Mouse (Mus musculus): ENCODE data around the gene Cyba.
A peak's percentile ranks its signal among the peaks of the same experiment; 100 is the strongest.

Gene Cyba

GRCm38 (mm10) chr8:122432443-122433268 is at the start of gene Cyba:
TSS of gene Cyba (minus strand) at chr8:122432930.
- DNase-seq: peak; percentile 84 to 88

- DNase-seq: no peak
Measured at GRCm38 (mm10) chr8:122482448-122482847, 49.7 kb upstream of the Cyba start.

- DNase-seq: peak; percentile 83 to 93
Measured at GRCm38 (mm10) chr8:122475580-122476320, 43.0 kb upstream of the Cyba start, which contains the start of the genes Rnf166 and Ctu2. TSS of gene Rnf166 (minus strand) at chr8:122476064. TSS of gene Ctu2 (plus strand) at chr8:122476143.

- DNase-seq: peak in 1 of 2 experiments; percentile 24
Measured at GRCm38 (mm10) chr8:122474951-122475560, 42.3 kb upstream of the Cyba start.

DNA sequence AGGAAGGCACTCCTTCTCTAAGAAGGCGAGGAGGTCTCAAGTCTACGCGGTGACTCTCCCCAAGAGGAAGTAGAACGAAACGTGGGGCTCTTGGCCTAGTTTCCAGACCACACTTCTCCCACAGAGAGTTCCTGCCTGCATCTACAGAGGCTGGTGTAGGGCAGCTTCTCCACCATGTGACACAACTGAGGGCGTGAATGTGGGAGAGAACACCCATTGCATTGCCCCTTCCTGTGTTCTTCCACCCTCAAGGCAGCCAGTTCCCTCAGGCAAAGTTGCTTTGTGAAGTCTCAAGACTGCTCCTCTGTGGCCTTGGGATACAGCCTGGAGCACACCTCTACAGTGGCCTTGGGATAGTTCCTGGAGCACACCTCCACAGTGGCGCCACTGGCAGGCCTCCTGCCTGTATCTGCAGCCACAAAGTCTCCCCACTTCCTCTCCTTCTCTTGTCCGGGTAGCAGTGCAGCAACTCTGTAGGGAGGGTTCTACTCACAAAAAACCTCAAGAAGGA is 41.2 kb upstream of the Cyba start:
- DNase-seq: peak; percentile 22 to 23

- no peak for DNase-seq
Measured at GRCm38 (mm10) chr8:122470691-122471090, 38.0 kb upstream of the Cyba start.

DNA sequence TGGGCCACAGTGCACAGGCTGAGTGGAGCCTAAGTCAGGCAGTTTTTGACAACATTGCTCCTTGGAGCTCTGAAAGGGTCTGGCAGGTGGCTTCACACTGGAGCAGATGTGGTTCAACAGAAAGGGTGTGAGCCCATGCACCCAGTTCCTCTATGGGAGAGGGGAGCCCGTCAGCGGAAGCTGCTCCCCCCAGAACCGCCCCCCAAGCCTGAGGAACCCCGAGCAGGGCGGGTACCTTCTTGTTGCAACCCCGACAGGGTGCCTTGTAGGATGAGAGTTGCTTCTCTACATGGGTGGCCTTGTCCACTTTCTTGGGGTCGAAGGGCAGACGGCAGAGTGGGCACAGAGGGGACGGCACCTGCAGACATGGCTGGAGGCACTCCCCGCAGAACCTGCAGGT is 37.2 kb upstream of the Cyba start:
- DNase-seq: no peak

GRCm38 (mm10) chr8:122469407-122469806 is 36.7 kb upstream of the Cyba start:
- DNase-seq: no peak

DNA sequence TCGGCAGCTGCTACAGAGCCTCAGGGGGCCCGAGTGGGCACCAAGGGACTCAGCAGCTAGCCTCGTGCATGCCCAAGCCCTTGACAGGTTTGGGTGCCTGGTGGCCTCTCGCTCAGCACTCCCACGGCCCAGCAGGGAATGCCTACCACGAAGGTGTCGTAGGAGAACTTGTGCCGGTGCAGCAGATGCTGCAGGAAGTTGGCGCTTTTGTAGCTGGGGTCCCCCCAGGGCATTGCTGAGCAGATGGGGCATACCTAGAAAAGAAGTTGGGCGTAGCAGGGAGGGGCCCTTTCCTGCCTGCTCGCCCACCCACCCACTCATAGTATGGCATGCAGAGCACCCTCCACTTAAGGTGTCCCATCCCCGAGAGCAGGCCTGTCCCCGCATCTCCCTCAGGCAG is 35.1 kb upstream of the Cyba start:
- no peak for DNase-seq

DNA sequence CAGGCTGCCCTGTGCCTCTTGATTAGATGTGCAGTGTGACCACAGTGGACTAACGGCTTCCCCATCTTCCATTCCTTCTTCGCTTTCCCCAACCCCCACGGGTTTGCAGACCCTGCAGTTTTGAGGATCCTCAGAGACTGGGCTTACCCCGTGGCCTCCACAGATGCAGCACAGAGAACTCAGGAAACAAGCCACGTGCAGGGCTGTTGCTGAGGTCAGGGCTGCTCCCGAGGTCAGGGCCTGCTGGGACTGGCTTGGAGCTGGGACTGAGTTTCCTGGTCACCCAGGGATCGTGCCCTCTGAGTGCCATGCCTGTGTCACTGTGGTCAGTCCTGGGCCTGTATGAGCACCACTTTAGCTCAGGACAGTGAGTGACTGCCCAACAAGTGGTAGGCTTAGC is 32.3 kb upstream of the Cyba start:
- DNase-seq: no peak

DNA sequence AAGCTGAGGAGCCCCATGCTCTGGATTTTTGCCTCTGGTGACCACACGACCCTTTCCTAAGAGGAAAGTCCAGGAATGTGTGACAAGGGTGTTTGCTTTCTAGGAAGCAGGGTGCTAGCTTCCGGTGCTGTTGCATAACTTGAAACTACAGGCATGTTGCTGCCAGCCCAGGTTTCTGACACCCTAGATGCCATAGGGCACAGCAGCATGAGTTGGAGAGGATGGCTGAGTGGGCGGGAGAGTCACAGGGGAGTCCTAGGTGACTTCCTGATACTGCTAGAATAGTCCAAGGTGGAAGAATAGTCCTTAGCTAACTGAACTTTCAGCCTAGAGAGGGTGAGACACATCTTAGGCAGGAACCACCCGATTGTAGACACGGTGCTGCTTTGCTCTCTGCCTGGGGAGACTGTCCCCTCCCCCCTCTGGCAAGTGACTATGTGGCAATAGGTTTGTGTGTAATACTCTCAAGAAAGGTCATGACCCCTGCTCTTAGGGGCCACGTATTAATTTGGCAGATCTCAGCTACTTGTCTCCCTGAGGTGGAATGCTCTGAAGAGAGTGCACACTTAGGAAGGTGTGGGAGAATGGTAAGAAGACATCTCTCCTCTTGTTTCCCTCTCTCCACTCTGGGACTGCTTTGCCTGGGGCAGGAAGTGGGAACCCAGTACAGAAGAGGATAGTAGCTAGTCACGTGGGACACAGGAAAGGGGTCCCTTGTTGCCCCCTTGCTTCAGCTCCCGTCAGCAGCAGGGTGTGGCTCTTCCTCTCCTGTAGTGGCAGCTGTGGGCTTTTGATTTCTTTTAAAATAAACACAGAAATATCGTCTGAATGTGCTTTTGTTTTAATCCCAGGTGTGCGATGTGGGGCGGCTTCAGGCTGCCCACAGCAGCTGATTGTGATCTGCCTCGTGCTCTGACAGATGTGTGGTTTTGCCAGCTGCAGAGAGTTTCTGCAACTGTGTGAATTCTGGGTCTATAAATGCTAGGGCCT is 31.2 kb upstream of the Cyba start:
- DNase-seq: no peak

GRCm38 (mm10) chr8:122462510-122462909 is 29.8 kb upstream of the Cyba start:
- no peak for DNase-seq

DNA sequence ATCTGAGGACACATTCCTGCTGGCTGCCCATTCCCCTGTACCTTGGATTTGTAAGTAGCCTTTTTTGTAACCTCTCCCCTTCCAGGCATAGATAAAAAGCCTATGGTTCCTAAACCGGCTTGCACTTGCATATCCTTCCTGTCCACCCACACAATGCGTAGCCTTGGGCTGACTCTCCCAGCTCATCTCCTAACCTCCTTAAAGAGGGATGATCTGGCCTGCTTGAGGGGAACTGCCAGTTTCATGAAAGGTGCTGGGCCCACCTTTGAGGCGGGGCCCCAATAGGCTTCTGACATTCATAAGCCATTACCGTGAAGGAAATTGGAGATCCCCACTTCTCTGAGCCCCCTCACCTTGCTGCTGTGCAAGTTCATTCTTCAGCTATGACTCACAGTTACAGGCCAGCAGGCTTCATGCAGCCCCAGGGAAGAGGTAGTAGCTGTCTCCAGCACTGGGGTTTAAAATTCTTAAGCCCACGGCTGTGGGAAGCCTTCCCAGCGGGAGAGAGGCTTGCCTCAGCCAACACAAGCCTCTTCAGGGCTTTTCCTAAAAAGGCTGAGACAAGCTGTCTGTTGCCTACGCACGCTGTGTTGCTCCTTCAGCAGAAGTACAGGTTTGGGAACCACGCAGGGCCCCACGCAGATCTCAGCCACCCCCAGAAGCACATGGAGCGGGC is 28.9 kb upstream of the Cyba start:
- DNase-seq: no peak

GRCm38 (mm10) chr8:122460524-122461472 is 28.1 kb upstream of the Cyba start, which contains the start of gene Snai3:
TSS of gene Snai3 (minus strand) at chr8:122460733.
- peak; percentile 50 to 64 for DNase-seq

GRCm38 (mm10) chr8:122459990-122460389 is 27.3 kb upstream of the Cyba start:
- DNase-seq: no peak

- DNase-seq: peak in 1 of 2 experiments; percentile 60
Measured at GRCm38 (mm10) chr8:122459218-122459900, 26.6 kb upstream of the Cyba start.

GRCm38 (mm10) chr8:122457171-122457570 is 24.4 kb upstream of the Cyba start:
- DNase-seq: no peak

- no peak for DNase-seq
Measured at GRCm38 (mm10) chr8:122454409-122454808, 21.7 kb upstream of the Cyba start.

GRCm38 (mm10) chr8:122452154-122452553 is 19.4 kb upstream of the Cyba start:
- DNase-seq: no peak
